Mouse (Mus musculus) bone marrow, adult 2 months (tissue): ENCODE measurements at regions not wholly inside any gene's neighbourhood (a gene's known extent, or its start where the extent isn't known, plus 50 kb on each side); places are given as distances from the start of the nearest gene placed in this dataset.

Experiments
- CTCF ChIP-seq: fragments of 200-500 bp; IDR thresholded peaks from 2 replicates; pipeline ENCODE4 v1.5.1; 2011; ENCODE audit warnings: low read length, control low read depth; ENCODE audit not compliant: control insufficient read depth, insufficient read depth
- POLR2A ChIP-seq: fragments of 200-500 bp; IDR thresholded peaks from 2 replicates; pipeline ENCODE4 v1.6.1; 2011; ENCODE audit warnings: low read depth, mild to moderate bottlenecking, control low read depth, low read length, borderline replicate concordance; ENCODE audit not compliant: control insufficient read depth

- TF ChIP-seq POLR2A = no peak
- TF ChIP-seq CTCF = no peak
Observed at GRCm38 (mm10) chr2:137371062-137371461, 254.6 kb upstream of the Jag1 start.
